Mouse (Mus musculus) embryonic facial prominence, embryonic 10.5 days (tissue): ENCODE data around the gene Isoc2a. TPM values are rescaled to one million over a fixed set of nuclear protein-coding genes. Genes with fewer than 3 reads are reported as not detected.
A peak's percentile ranks its signal among the peaks of the same experiment; 100 is the strongest.

Experiments used
- DNase-seq: peaks from one replicate; pipeline ENCODE4 v3.0.0-alpha.2; 2017; ENCODE audit warnings: low spot score
- H3K27ac ChIP-seq: fragments of 300-500 bp; sonication (generic); replicated peaks from 2 replicates; pipeline ENCODE4 v1.5.1; 2016; ENCODE audit warnings: mild to moderate bottlenecking
- H3K27me3 ChIP-seq: fragments of 300-500 bp; sonication (generic); replicated peaks from 2 replicates; pipeline ENCODE4 v1.6.1; 2016; ENCODE audit warnings: low read depth, mild to moderate bottlenecking; ENCODE audit not compliant: poor library complexity, severe bottlenecking
- H3K36me3 ChIP-seq: fragments of 300-500 bp; sonication (generic); replicated peaks from 2 replicates; pipeline ENCODE4 v1.6.1; 2016; ENCODE audit warnings: mild to moderate bottlenecking, moderate library complexity
- H3K4me1 ChIP-seq: fragments of 300-500 bp; sonication (generic); 2 replicates; pipeline ENCODE4 v1.6.1; 2016
- H3K4me3 ChIP-seq: fragments of 300-500 bp; sonication (generic); 2 replicates; pipeline ENCODE4 v1.5.1; 2016; ENCODE audit warnings: mild to moderate bottlenecking, moderate library complexity
- H3K9me3 ChIP-seq: fragments of 300-500 bp; sonication (generic); 2 replicates; pipeline ENCODE4 v1.6.1; 2016; ENCODE audit warnings: mild to moderate bottlenecking
- WGBS: fragments of 180-500 bp; shearing (Covaris S2); methylation state at CpG from one replicate; pipeline ENCODE4 v1.1.7; 2016; 5-methylcytosine and 5-hydroxymethylcytosine counted together
- polyA plus RNA-seq: library from polyadenylated mRNA; unstranded; fragments of >200 nt; fragmentation: Nextera tagmentation; extraction: Ambion mirVana; gene quantifications from 2 replicates; pipeline ENCODE4 v1.2.1, GENCODE M21; 2016

The Isoc2a gene
- polyA plus RNA-seq, 1 experiment from 2014 or later: 0.86 TPM

DNA sequence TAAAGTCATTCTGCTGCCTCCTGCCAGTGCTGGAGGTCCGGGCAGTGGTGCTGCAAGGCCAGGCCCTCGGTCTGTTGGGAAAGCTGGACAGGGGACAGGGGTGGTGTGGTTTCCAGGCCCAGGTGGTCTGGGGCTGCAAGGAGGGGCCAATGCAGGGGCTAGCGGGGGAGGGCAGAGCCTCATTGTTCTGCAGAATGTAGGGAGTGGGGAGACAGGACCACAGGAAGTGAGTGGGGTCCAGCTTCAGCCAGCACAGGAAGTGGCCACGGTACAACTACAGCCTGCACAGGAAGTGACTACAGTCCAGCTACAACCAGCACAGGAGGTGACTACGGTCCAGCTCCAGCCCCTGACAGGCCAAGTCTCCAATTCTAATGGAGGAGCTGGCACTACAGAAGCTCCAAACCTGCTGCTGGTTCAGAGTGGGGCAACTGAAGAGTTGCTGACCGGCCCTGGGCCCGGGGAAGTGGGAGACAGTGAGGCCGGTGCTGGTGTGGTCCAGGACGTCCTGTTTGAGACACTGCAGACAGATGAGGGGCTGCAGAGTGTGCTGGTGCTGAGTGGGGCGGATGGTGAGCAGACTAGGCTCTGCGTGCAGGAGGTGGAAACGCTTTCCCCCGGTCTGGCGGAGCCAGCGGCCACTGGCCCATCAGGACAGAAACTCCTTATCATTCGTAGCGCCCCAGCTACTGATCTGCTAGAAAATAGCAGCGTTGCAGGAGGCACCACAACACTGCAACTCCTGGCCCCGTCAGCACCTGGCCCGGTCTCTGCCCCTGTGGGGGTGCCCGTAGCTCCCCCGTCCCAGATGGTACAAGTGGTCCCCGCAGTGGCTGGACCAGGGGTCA, 44.2 kb downstream of the Isoc2a start:
- DNase-seq: peak; percentile 25
- Histone ChIP-seq H3K27me3 (no peaks in the 10 kb centered on the region), H3K36me3 (peaks cover 46% of the 10 kb centered on the region), H3K4me1 (peaks cover 73% of the 10 kb centered on the region), H3K9me3 (peaks cover 4% of the 10 kb centered on the region; the same call in 1 of the 2 replicates), H3K4me3 (peak overlapping the region; percentile 56; the same call in 1 of the 2 replicates), H3K27ac (peak overlapping the region; percentile 92)
- 61% methylated on average over 23 of the region's 23 CpGs for WGBS

DNA sequence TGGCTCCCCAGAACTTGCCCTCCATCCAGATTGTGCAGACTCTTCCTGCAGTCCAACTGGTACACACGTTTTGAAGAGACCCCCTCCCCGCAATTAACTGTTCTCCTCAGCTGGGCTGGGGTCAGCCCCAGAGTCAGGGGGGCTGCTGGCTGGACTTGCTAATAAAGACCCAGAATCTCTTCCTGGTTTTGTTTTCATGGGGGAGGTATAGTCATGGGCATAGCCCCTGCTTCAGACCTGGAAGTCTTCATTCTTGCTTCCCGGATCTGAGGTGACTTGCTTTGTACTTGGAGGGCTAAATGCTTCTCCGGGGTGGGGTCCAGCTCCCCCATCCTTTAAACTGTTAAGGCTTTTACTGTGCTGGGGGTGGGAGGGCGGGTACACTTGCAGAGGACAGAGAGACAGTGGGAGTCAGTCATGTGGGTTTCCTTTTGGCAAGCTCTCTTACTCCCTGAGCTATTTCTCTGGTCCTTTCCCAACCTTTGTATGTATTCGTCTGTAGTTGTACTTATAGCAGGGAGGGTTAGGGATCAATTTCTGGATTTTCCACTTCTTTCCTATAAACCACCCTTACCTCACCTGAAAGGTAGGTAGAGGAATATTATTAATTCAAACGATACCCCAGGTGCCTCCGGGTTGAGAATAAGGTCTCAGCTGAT, 45.0 kb downstream of the Isoc2a start, which contains the start of gene Nat14:
Gene Nat14 (plus strand): TSS at position 205 of the 659 bp plus-strand sequence.
- Histone ChIP-seq H3K27ac (peak within 1 kb of the TSS; percentile 92), H3K4me1 (peaks cover 73% of the 10 kb centered on the region), H3K4me3 (peak within 1 kb of the TSS; percentile 56), H3K36me3 (peaks cover 46% of the 10 kb centered on the region), H3K27me3 (no peaks in the 10 kb centered on the region), H3K9me3 (peaks cover 4% of the 10 kb centered on the region; the same call in 1 of the 2 replicates)
- DNase-seq: no peak
- 28% methylated on average over 8 of the region's 8 CpGs for WGBS

GRCm38 (mm10) chr7:4922508-4922907, 45.6 kb downstream of the Isoc2a start:
- under 1% methylated on average over 14 of the region's 14 CpGs for WGBS
- H3K27me3 ChIP-seq: no peaks in the 10 kb centered on the region
- peak; percentile 92 for DNase-seq
- H3K4me1 ChIP-seq: peaks cover 76% of the 10 kb centered on the region
- peak overlapping the region; percentile 92 for H3K27ac ChIP-seq
- peaks cover 40% of the 10 kb centered on the region for H3K36me3 ChIP-seq
- peak overlapping the region; percentile 56 for H3K4me3 ChIP-seq
- peaks cover 4% of the 10 kb centered on the region; the same call in 1 of the 2 replicates for H3K9me3 ChIP-seq

GRCm38 (mm10) chr7:4922931-4923565, 46.1 kb downstream of the Isoc2a start:
- Histone ChIP-seq H3K4me3 (peak overlapping the region; percentile 56), H3K36me3 (peaks cover 35% of the 10 kb centered on the region), H3K27ac (peak overlapping the region; percentile 92), H3K9me3 (peaks cover 4% of the 10 kb centered on the region; the same call in 1 of the 2 replicates), H3K4me1 (peaks cover 82% of the 10 kb centered on the region), H3K27me3 (no peaks in the 10 kb centered on the region)
- under 1% methylated on average over 14 of the region's 14 CpGs for WGBS
- peak; percentile 90 for DNase-seq

- Histone ChIP-seq H3K9me3 (peaks cover 4% of the 10 kb centered on the region; the same call in 1 of the 2 replicates), H3K4me1 (peaks cover 86% of the 10 kb centered on the region), H3K27ac (peak overlapping the region; percentile 92), H3K27me3 (no peaks in the 10 kb centered on the region), H3K36me3 (peaks cover 27% of the 10 kb centered on the region), H3K4me3 (peak overlapping the region; percentile 56)
- DNase-seq: peak; percentile 72
- 4% methylated on average over 37 of the region's 37 CpGs for WGBS
These were observed 46.8 kb downstream of the Isoc2a start for GRCm38 (mm10) chr7:4923586-4924364.

DNA sequence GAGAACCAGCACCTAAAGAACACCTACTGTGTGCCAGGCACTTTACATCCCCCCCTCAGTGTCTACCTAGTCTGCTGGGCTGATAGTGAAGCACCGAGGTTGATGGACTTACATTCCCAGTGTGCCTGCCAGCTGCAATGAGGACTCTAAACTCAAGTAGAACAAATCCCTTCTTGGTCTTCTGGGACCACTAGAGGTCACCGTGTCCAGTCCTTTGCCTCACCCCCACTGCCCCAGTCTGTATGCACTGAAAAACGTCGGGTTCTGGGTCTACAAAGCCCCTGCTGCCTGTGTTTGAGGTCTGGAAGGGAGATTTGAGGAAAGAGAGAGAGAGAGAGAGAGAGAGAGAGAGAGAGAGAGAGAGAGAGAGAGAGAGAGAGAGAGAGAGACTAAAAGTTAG, 47.5 kb downstream of the Isoc2a start:
- H3K4me1 ChIP-seq: peaks cover 88% of the 10 kb centered on the region
- H3K4me3 ChIP-seq: peak overlapping the region; percentile 56
- no peaks in the 10 kb centered on the region for H3K27me3 ChIP-seq
- peak; percentile 39 for DNase-seq
- peaks cover 20% of the 10 kb centered on the region for H3K36me3 ChIP-seq
- H3K27ac ChIP-seq: peak overlapping the region; percentile 92
- H3K9me3 ChIP-seq: peaks cover 4% of the 10 kb centered on the region; the same call in 1 of the 2 replicates
- WGBS: 2% methylated on average over 4 of the region's 4 CpGs

DNA sequence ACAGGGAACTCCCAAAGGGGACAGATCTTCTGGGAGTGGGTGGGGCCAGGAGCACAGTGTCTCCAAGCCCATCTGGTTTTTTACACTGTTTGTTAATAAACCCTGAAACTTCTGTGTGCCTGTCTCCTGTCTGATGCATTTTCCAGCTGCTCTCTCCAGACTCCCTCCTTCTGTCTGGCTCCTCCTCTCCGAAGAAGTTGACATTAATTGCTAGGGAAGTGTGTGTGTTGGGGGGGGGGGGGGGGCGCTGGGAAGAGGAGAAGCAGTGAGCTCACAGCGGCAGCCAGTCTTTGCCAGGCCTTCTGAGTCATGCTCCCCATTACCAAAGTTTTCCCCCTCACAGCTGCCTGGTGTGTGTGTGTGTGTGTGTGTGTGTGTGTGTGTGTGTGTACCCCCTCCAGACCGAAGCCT, 47.9 kb downstream of the Isoc2a start:
- 5% methylated on average over 4 of the region's 4 CpGs for WGBS
- H3K4me1 ChIP-seq: peaks cover 88% of the 10 kb centered on the region

GRCm38 (mm10) chr7:4925441-4926381, 48.8 kb downstream of the Isoc2a start, which contains the start of gene Ssc5d:
TSS of gene Ssc5d (plus strand) at chr7:4925785.
- Histone ChIP-seq H3K9me3 (no peaks in the 10 kb centered on the region), H3K4me1 (peaks cover 80% of the 10 kb centered on the region), H3K27ac (peak within 1 kb of the TSS; percentile 92), H3K27me3 (no peaks in the 10 kb centered on the region), H3K36me3 (peaks cover 8% of the 10 kb centered on the region), H3K4me3 (peak within 1 kb of the TSS; percentile 56)
- DNase-seq: peak; percentile 75
- WGBS: 5% methylated on average over 6 of the region's 6 CpGs

More for the DNA sequence above, 47.9 kb downstream of the Isoc2a start:
- peak overlapping the region; percentile 92 for H3K27ac ChIP-seq
- peak overlapping the region; percentile 56 for H3K4me3 ChIP-seq
- peaks cover 16% of the 10 kb centered on the region for H3K36me3 ChIP-seq
- peak; percentile 76 for DNase-seq
- no peaks in the 10 kb centered on the region for H3K27me3 ChIP-seq
- peaks cover 4% of the 10 kb centered on the region; the same call in 1 of the 2 replicates for H3K9me3 ChIP-seq

- Histone ChIP-seq H3K27ac (peak overlapping the region; percentile 92), H3K9me3 (no peaks in the 10 kb centered on the region), H3K36me3 (no peaks in the 10 kb centered on the region), H3K4me1 (peaks cover 69% of the 10 kb centered on the region), H3K27me3 (no peaks in the 10 kb centered on the region), H3K4me3 (peak overlapping the region; percentile 56; the same call in 1 of the 2 replicates)
- DNase-seq: no peak
- WGBS: 71% methylated on average over 16 of the region's 16 CpGs
These were observed 49.9 kb downstream of the Isoc2a start for GRCm38 (mm10) chr7:4926849-4927248.

DNA sequence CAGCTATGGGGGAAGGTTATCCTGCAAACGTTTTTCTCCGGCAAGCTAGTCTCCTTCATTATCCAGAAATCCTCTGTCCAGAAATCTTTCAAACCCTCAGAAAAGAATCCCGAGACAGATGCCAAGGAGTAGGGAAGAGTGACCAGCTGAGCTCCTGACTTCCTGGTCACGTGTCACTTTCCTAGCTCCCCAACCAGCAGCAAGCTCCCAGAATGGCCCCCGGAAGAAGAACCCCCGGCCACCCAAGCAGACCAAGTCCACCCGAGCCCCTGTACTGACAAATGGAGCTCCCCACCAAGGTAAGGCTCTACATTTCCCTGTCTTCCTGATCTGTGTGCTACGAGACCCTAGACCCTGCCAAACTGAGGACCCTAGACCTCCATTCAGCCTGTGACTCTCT, 50.8 kb downstream of the Isoc2a start:
- DNase-seq: no peak
- 66% methylated on average over 8 of the region's 8 CpGs for WGBS
- Histone ChIP-seq H3K36me3 (no peaks in the 10 kb centered on the region), H3K9me3 (no peaks in the 10 kb centered on the region), H3K4me1 (peaks cover 60% of the 10 kb centered on the region), H3K4me3 (no peak overlapping the region), H3K27ac (peak overlapping the region; percentile 48), H3K27me3 (no peaks in the 10 kb centered on the region)

GRCm38 (mm10) chr7:4928323-4928722, 51.4 kb downstream of the Isoc2a start:
- H3K36me3 ChIP-seq: no peaks in the 10 kb centered on the region

More at GRCm38 (mm10) chr7:4928323-4928722, 51.4 kb downstream of the Isoc2a start:
- H3K27me3 ChIP-seq: no peaks in the 10 kb centered on the region
- no peaks in the 10 kb centered on the region for H3K9me3 ChIP-seq
- WGBS: 88% methylated on average over 17 of the region's 17 CpGs
- no peak overlapping the region for H3K4me3 ChIP-seq
- DNase-seq: no peak
- H3K27ac ChIP-seq: peak overlapping the region; percentile 48; the same call in 1 of the 2 replicates
- H3K4me1 ChIP-seq: peaks cover 54% of the 10 kb centered on the region
